Mouse (Mus musculus): Measurements from ENCODE around the gene Hoxb8.

Gene Hoxb8

DNA sequence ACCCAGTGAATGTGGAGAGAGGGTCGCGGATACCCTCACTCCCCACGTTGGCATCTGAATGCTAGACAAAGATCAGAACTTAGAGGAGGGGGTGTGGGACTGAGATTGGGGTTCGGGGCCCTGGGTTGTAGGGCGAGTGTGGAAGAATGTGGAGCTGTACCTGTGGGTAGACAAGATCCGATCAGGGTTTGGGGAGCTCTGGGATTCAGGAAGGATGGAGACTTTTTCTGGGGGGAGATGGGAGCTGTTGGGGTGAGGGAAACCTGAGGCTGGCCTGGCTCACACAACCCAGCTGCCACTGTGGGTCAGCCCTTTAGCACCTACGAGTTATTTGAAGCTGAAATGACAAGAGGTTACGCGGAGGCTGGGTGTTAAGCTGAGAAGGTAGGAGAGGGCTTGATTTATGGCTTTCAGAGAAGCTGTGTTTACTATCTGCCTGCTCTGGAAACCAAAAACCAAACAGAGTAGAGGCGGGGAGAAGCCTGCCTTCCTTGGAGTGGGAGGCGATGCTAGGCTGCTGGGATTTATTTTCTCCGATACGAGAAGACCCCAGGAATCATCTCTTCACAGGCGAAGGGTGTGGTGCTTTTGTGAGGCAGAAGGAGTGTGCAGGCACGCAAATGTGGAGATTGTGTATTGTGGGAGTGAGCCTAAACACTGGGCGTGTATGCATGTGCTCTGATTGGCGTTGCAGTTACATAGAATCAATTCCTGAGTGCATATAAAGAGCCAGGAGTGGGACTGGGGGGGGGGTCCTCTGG, 51.7 kb downstream of the Hoxb8 start:
- DNase-seq (ENCODE audit: low read depth) = no peak

DNA sequence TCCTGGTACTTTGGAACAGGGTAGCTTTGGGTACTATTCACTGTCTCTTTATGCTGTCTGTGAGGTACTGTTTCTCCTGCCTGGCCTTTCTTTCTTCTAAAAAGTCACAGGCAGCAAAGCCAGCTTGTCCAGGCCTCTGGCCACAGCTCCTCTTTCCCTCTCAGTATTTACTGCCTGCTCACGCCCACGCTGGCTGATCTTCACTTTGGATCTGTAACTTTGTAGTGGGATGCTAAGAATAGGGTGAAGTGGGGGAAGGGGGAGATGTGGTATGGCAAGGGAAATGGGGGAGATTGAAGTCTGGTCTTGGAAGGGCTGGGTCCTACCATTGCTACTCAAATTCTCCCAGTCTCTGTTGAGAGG, 52.3 kb downstream of the Hoxb8 start:
- no peak for DNase-seq (ENCODE audit: low read depth)
